16 mouse cellular contexts compared by ENCODE assay signal in genomic region chr8:108977693-108978361, GRCm38 (mm10).
DNase-seq lines count a peak whose midpoint lies in the region; ATAC-seq lines count a peak whose summit lies in the region.
"Had no signal": no experiment of that assay in that cellular context is flagged by ENCODE, and none has a peak within 500 bp of the region (broad histone marks: within the 10 kb centered on the region; RNA-seq: fewer than 3 reads in every experiment).

No protein-coding gene starts in this region.

- WGBS in embryonic facial prominence, embryonic 12.5 days: 23% methylated on average over 11 of the region's 11 CpGs
- WGBS in limb, embryonic 13.5 days: 13% methylated on average over 11 of the region's 11 CpGs
- 66% methylated on average over 11 of the region's 11 CpGs for WGBS in intestine, embryonic 15.5 days

- no peak overlapping the region for H3K9ac ChIP-seq in embryonic facial prominence, embryonic 12.5 days
- no peak overlapping the region for H3K9ac ChIP-seq in limb, embryonic 13.5 days
- no peak overlapping the region for H3K9ac ChIP-seq in intestine, embryonic 15.5 days
- H3K9ac ChIP-seq: heart, embryonic 13.5 days; liver, embryonic 12.5 days; neural tube, embryonic 13.5 days had no signal

- H3K27ac ChIP-seq in embryonic facial prominence, embryonic 12.5 days: peak overlapping the region; percentile 71
- H3K27ac ChIP-seq in limb, embryonic 13.5 days: peak overlapping the region; percentile 77
- no peak overlapping the region for H3K27ac ChIP-seq in intestine, embryonic 15.5 days
- H3K27ac ChIP-seq: heart, embryonic 13.5 days; liver, embryonic 12.5 days; midbrain, embryonic 10.5 days; neural tube, embryonic 13.5 days had no signal

- peak; percentile 81 for ATAC-seq in embryonic facial prominence, embryonic 12.5 days (ENCODE audit: insufficient number of reproducible peaks, insufficient read depth, low FRiP score, low TSS enrichment)
- peak; percentile 66; the same call in 1 of the 2 replicates for ATAC-seq in limb, embryonic 13.5 days (ENCODE audit: low FRiP score, low read depth)
- no peak for ATAC-seq in intestine, embryonic 15.5 days
- ATAC-seq: hindbrain, embryonic 16.5 days; liver, embryonic 12.5 days; lung, postnatal 0 days had no signal

- no peak overlapping the region for H3K4me3 ChIP-seq in embryonic facial prominence, embryonic 12.5 days
- H3K4me3 ChIP-seq in limb, embryonic 13.5 days: no peak overlapping the region
- H3K4me3 ChIP-seq in intestine, embryonic 15.5 days (replicated peaks): no peak overlapping the region
- H3K4me3 ChIP-seq: heart, embryonic 13.5 days; liver, embryonic 12.5 days; midbrain, embryonic 10.5 days; neural tube, embryonic 13.5 days had no signal

- DNase-seq in gastrocnemius, postnatal 25 days: peak; percentile 19
- no peak for DNase-seq in gastrocnemius, postnatal 4 days (ENCODE audit: low spot score in 2 of 2)
- peak; percentile 67 for DNase-seq in NIH3T3 (ENCODE audit: low read depth)
- DNase-seq in spleen, adult 12 weeks (ENCODE audit: low spot score): no peak
- no peak for DNase-seq in right cerebral cortex, adult 18-20 months
- DNase-seq: cerebellum, adult 18-20 months; kidney, postnatal 10 days had no signal

- no peak overlapping the region; the same call in 1 of the 2 replicates for H3K4me2 ChIP-seq in embryonic facial prominence, embryonic 12.5 days (replicated peaks)
- H3K4me2 ChIP-seq in limb, embryonic 13.5 days (replicated peaks): peak overlapping the region; percentile 38
- H3K4me2 ChIP-seq in intestine, embryonic 15.5 days (replicated peaks): no peak overlapping the region
- H3K4me2 ChIP-seq: heart, embryonic 13.5 days; liver, embryonic 12.5 days; neural tube, embryonic 13.5 days had no signal

- no peaks in the 10 kb centered on the region for H3K36me3 ChIP-seq in embryonic facial prominence, embryonic 12.5 days
- no peaks in the 10 kb centered on the region for H3K36me3 ChIP-seq in limb, embryonic 13.5 days
- H3K36me3 ChIP-seq in intestine, embryonic 15.5 days: no peaks in the 10 kb centered on the region
- H3K36me3 ChIP-seq: heart, embryonic 13.5 days; liver, embryonic 12.5 days; midbrain, embryonic 10.5 days; neural tube, embryonic 13.5 days had no signal

- 0 out of 2 replicates have a peak, but pooled peaks cover 4% of the 10 kb centered on the region for H3K9me3 ChIP-seq in embryonic facial prominence, embryonic 12.5 days
- peaks cover 10% of the 10 kb centered on the region for H3K9me3 ChIP-seq in limb, embryonic 13.5 days
- H3K9me3 ChIP-seq in intestine, embryonic 15.5 days: no peaks in the 10 kb centered on the region
- H3K9me3 ChIP-seq: liver, embryonic 12.5 days had no signal

- H3K27me3 ChIP-seq in embryonic facial prominence, embryonic 12.5 days: no peaks in the 10 kb centered on the region
- H3K27me3 ChIP-seq in limb, embryonic 13.5 days: no peaks in the 10 kb centered on the region
- no peaks in the 10 kb centered on the region for H3K27me3 ChIP-seq in intestine, embryonic 15.5 days (replicated peaks)
- H3K27me3 ChIP-seq: heart, embryonic 13.5 days; liver, embryonic 12.5 days; neural tube, embryonic 13.5 days had no signal

- H3K4me1 ChIP-seq in embryonic facial prominence, embryonic 12.5 days: peaks cover 20% of the 10 kb centered on the region
- H3K4me1 ChIP-seq in limb, embryonic 13.5 days: peaks cover 14% of the 10 kb centered on the region
- H3K4me1 ChIP-seq in intestine, embryonic 15.5 days (replicated peaks): no peaks in the 10 kb centered on the region
- H3K4me1 ChIP-seq: heart, embryonic 13.5 days; liver, embryonic 12.5 days; midbrain, embryonic 10.5 days; neural tube, embryonic 13.5 days had no signal

Comparison
In these comparisons a context has a peak if more than half of its experiments do, and no peak if none do; other contexts are left out.
1. DNase-seq: peak in gastrocnemius, postnatal 25 days (single experiment) and NIH3T3 (single experiment); none in gastrocnemius, postnatal 4 days (0 of 2), spleen, adult 12 weeks (single experiment) and right cerebral cortex, adult 18-20 months (single experiment).